ENCODE assay signal across 10 mouse cellular contexts in genomic region chr1:156584175-156584574, GRCm38 (mm10). TPM values are rescaled to one million over a fixed set of nuclear protein-coding genes. Genes with fewer than 3 reads are reported as not detected.
DNase-seq lines count a peak whose midpoint lies in the region; ATAC-seq and TF ChIP-seq lines count a peak whose summit lies in the region.
"Had no signal": no experiment of that assay in that cellular context is flagged by ENCODE, and none has a peak within 500 bp of the region (broad histone marks: within the 10 kb centered on the region; RNA-seq: fewer than 3 reads in every experiment).

No protein-coding gene starts in this region.

- no peak for ATAC-seq in heart, postnatal 0 days (ENCODE audit: insufficient read depth, low read depth)
- no peak for ATAC-seq in lung, postnatal 0 days
- peak; percentile 76 for ATAC-seq in inflammation-experienced regulatory T-cells, adult 6 months

- H3K36me3 ChIP-seq in heart, postnatal 0 days (replicated peaks; ENCODE audit: control insufficient read depth, insufficient read depth, low read length), result no peaks in the 10 kb centered on the region
- H3K36me3 ChIP-seq in lung, postnatal 0 days (ENCODE audit: insufficient read depth, low read length), result no peaks in the 10 kb centered on the region
- no peaks in the 10 kb centered on the region for H3K36me3 ChIP-seq in E14TG2a.4 (ENCODE audit: insufficient read depth, low read length)
- H3K36me3 ChIP-seq: hindbrain, embryonic 15.5 days had no signal

- 0 out of 2 replicates have a peak, but pooled peaks cover 5% of the 10 kb centered on the region for H3K4me1 ChIP-seq in heart, postnatal 0 days (ENCODE audit: control insufficient read depth, insufficient read depth)
- H3K4me1 ChIP-seq in lung, postnatal 0 days (ENCODE audit: insufficient read depth, low read depth, low read length), result no peaks in the 10 kb centered on the region
- H3K4me1 ChIP-seq in E14TG2a.4 (replicated peaks; ENCODE audit: low read depth, low read length), result peaks cover 68% of the 10 kb centered on the region

- TF ChIP-seq EP300 in heart, postnatal 0 days (IDR thresholded peaks at IDR 0.05; ENCODE audit: low read depth), result no peak
- no peak for TF ChIP-seq EP300 in lung, postnatal 0 days (IDR thresholded peaks at IDR 0.05)

- no peak overlapping the region for H3K27ac ChIP-seq in heart, postnatal 0 days (ENCODE audit: low read depth)
- H3K27ac ChIP-seq in lung, postnatal 0 days (ENCODE audit: low read length), result no peak overlapping the region
- H3K27ac ChIP-seq: hindbrain, embryonic 15.5 days had no signal

- no peak overlapping the region for H3K9ac ChIP-seq in heart, postnatal 0 days (replicated peaks; ENCODE audit: low read depth, low read length)
- H3K9ac ChIP-seq in lung, postnatal 0 days (replicated peaks; ENCODE audit: low read depth), result no peak overlapping the region
- H3K9ac ChIP-seq: hindbrain, embryonic 15.5 days had no signal

- 47% methylated on average over 1 of the region's 1 CpGs for whole genome bisulfite sequencing in heart, postnatal 0 days
- WGBS in lung, postnatal 0 days, result 71% methylated on average over 1 of the region's 1 CpGs

- no peaks in the 10 kb centered on the region for H3K9me3 ChIP-seq in heart, postnatal 0 days (replicated peaks; ENCODE audit: control insufficient read depth, low read length)
- H3K9me3 ChIP-seq in lung, postnatal 0 days (ENCODE audit: low read length), result no peaks in the 10 kb centered on the region
- no peaks in the 10 kb centered on the region for H3K9me3 ChIP-seq in E14TG2a.4 (ENCODE audit: low read length)
- H3K9me3 ChIP-seq: hindbrain, embryonic 15.5 days had no signal

- H3K27me3 ChIP-seq in heart, postnatal 0 days (ENCODE audit: control insufficient read depth, insufficient read depth, low read length), result no peaks in the 10 kb centered on the region
- no peaks in the 10 kb centered on the region for H3K27me3 ChIP-seq in lung, postnatal 0 days (replicated peaks; ENCODE audit: insufficient read depth, low read length)
- H3K27me3 ChIP-seq in E14TG2a.4 (ENCODE audit: insufficient read depth, low read length), result no peaks in the 10 kb centered on the region
- H3K27me3 ChIP-seq: hindbrain, embryonic 15.5 days had no signal

- no peak overlapping the region for H3K4me3 ChIP-seq in heart, postnatal 0 days (ENCODE audit: low read depth, low read length)
- no peak overlapping the region for H3K4me3 ChIP-seq in lung, postnatal 0 days (ENCODE audit: low read depth, low read length)
- no peak overlapping the region for H3K4me3 ChIP-seq in E14TG2a.4 (replicated peaks; ENCODE audit: low read length)
- H3K4me3 ChIP-seq: hindbrain, embryonic 15.5 days had no signal

- no peak overlapping the region for H3K4me2 ChIP-seq in heart, postnatal 0 days (ENCODE audit: low read depth, low read length)
- H3K4me2 ChIP-seq in lung, postnatal 0 days (replicated peaks; ENCODE audit: low read depth, low read length), result no peak overlapping the region
- H3K4me2 ChIP-seq: hindbrain, embryonic 15.5 days had no signal

- peak; percentile 45 for TF ChIP-seq CTCF in heart, postnatal 0 days (IDR thresholded peaks at IDR 0.05; ENCODE audit: low read depth)
- TF ChIP-seq CTCF in lung, postnatal 0 days (IDR thresholded peaks at IDR 0.05), result peak; percentile 67
- TF ChIP-seq CTCF in E14TG2a.4 (conservative IDR thresholded peaks at IDR 0.05; ENCODE audit: low read length), result peak; percentile 53

- no peak for DNase-seq in heart, postnatal 0 days (ENCODE audit: low spot score)
- no peak for DNase-seq in heart, adult 11 months
- peak; percentile 56 for DNase-seq in lung, postnatal 0 days (ENCODE audit: low spot score)
- no peak for DNase-seq in lung, postnatal 14 days
- no peak for DNase-seq in cerebellum, adult 18-20 months
- no peak for DNase-seq in thymus, postnatal 14 days
- DNase-seq: adrenal gland, adult 8-10 months had no signal

RNA-seq across cellular contexts. Expression of gene Abl2, which starts 25.6 kb away (rescaled TPM):
- 11.7 and 12.9 TPM in 2 replicates for total RNA-seq in heart, postnatal 0 days (2014; rRNA removed; ENCODE audit: low replicate concordance)
- 1.7 and 2.0 TPM in 2 replicates for polyA plus RNA-seq in heart, postnatal 0 days (2015; fragmentation: Nextera tagmentation; extraction: Ambion mirVana)
- 2.3 and 3.0 TPM in 2 replicates for polyA plus RNA-seq in lung, postnatal 0 days (2015; fragmentation: Nextera tagmentation; extraction: Ambion mirVana)
- polyA plus RNA-seq in inflammation-experienced regulatory T-cells, adult 6 months (2017; shearing (Covaris generic)), result 1 to 10 TPM; 2.8 to 6.1 (median 4.6) TPM
